Mouse (Mus musculus) left cerebral cortex, postnatal 14 days (tissue): Measurements from ENCODE around the gene Unk. TPM values are rescaled to one million over a fixed set of nuclear protein-coding genes. Genes with fewer than 3 reads are reported as not detected.
"Not testable (repeated sequence)": the region's sequence is repeated elsewhere in the genome, so short reads cannot be mapped to it uniquely, and the experiment has no call there.

Experiments used
- DNase-seq, 2 experiments: peaks; one replicate each; pipeline ENCODE4 v3.0.0; 2021 to 2022; ENCODE audit warnings: low spot score in 2 of 2, mixed read lengths in 1 of 2
- intact Hi-C: fragments of 180-260 bp; cut with DNase I; formaldehyde crosslinking; loops from one replicate; pipeline ENCODE4 v1.15.1; 2025
- total RNA-seq, 2 experiments: library from RNA; stranded (reverse); gene quantifications; 2 replicates each; pipeline ENCODE4 v1.2.3; 2021

The Unk gene
- total RNA-seq, 2 experiments from 2014 or later = 23.8 to 25.5 TPM

DNA sequence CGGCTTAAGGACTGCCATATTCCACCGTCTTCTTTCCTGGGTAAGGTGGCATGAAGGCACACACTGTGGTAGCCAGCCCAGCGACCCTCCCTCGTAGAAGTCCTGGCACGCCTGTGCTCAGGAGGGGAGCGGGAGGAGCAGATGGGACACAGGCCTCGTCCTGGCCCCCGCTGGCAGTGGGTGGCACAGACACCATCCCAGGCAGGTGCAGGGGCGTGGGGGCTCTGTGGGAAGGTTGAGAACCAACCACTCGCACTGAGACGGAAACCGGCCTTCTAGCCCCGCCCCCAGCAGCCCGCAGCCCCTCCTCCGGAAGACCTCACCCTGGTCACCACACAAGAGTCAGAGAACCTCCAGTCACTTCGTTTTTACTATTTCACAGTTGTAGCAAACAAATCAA is 48.1 kb downstream of the Unk start:
- intact Hi-C loops = no loop called here
- no peak for DNase-seq

DNA sequence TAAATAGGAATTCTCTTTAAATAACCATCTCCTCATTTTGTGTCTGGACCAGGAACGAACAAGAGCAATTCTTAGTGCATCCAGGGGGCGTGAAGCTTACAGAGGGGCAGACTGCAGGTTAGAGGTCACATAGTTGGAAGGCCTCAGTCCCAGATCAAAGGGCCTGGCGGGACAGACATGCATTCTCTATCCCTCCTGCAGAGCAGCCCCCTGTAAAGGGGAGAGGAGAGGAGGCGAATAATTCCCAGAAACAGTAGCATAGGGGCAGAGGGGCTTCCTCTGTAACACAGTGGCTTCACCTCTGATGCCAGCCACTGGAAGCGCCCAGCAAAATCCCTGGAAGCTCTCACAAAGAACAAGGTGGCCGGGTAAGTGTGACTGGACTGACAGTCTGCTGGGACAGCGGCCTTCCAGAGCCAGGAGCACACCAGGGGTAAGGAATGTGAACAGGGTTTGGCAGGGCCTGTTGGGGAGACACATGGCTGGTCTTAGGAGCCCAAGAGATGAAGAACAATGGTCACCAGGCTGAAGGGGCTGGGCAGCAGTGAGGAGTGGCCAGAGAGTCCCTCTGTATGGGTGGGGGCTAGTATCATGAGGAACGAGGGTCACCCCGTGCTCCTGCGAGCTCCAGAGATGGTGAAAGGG is 48.7 kb downstream of the Unk start:
- no peak for DNase-seq
- intact Hi-C loops = no loop called here

DNA sequence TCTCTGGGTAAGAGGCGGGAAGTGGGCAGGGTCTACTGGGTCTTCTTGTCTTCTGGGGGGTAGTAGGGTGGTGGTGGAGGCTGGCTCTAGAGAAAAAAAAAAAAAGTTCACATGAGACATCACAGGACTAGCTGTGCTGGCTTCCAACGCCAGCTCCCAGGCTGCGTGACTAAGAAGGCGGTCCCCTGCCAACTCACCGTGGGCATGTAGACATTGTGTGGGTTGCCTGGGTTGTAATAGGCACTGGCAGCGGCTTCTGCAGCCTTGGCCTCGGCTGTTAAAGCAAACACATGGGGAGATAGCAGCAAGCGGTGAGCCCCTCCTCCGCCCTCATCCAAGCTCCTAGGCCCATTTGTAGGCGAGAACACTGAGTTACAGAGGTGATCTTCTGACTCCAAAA is 49.4 kb downstream of the Unk start:
- intact Hi-C loops = no loop called here
- peak; percentile 65 to 78 for DNase-seq

DNA sequence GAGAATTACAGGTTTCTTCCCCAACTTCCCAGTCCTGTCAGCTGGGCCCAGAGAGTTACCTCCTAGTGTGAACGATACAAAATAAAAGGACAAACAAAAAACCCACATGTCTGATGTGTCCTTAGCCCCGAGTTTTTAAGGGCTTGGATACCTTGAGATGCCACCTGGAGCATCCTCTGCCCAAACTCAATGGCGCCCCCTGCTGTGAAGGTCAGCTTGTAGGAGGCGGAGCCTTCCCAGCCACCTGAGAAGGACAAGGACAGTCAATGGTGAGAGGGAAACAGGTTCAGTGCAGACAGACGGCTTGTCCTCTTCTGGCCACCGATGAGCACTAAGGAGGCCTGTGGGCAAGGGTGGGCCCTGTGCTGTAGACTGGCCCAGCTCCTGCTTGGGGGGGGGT is 51.0 kb downstream of the Unk start:
- intact Hi-C loops = loop anchor here (5.0 kb wide), 1 partner anchor 64 kb away; no protein-coding TSS in a partner anchor
- no peak for DNase-seq

DNA sequence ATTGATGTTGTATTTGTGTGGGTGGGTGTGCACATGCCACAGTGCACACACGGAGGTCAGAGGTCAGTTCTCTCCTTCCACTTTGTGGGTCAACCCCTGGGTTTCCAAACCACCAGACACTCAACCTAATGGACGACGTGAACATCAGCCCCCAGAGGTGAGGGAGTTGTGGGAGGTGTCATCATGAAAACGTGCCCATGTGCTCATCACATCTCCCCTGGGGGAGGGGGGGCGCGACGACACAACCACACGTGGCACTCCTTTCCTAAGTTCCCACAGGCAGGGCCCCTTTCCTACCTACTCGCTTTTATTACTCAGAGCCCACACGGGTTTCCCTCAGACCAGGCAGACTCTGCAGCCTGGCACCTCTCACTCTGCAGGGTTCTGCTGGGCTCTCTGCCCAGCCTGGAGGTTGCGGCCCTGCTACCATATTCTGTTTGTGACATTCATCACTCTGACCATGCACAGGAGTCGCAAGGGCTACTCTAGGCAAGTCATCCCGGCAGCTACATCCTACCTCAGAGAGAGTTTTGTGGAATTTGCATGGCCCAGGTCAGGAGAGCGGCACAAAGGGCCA is 53.1 kb downstream of the Unk start:
- intact Hi-C loops = loop anchor here (5.0 kb wide), 1 partner anchor 66 kb away; no protein-coding TSS in a partner anchor

DNA sequence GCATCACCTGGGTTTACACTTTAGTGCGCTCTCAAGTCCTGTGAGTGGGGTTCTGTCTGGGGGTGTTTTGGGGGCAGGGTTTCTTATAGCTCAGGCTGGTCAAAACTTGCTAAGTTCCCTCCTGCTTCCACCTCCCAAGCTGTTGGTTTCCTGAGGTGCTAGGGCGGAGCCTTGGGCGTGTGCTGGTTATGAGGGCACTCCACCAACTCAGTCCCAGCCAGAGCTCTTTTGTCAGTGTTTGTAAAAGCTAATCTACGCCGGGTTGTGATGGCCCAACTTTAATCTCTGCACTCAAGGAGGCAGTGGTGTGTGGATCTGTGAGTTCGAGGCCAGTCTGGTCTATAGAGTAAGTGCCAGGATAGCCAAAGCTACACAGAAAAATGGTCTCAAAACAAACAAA is 54.0 kb downstream of the Unk start:
- intact Hi-C loops = loop anchor here (5.0 kb wide), 1 partner anchor 67 kb away; no protein-coding TSS in a partner anchor
- no peak for DNase-seq

More for the DNA sequence above, 53.1 kb downstream of the Unk start:
- no peak for DNase-seq

DNA sequence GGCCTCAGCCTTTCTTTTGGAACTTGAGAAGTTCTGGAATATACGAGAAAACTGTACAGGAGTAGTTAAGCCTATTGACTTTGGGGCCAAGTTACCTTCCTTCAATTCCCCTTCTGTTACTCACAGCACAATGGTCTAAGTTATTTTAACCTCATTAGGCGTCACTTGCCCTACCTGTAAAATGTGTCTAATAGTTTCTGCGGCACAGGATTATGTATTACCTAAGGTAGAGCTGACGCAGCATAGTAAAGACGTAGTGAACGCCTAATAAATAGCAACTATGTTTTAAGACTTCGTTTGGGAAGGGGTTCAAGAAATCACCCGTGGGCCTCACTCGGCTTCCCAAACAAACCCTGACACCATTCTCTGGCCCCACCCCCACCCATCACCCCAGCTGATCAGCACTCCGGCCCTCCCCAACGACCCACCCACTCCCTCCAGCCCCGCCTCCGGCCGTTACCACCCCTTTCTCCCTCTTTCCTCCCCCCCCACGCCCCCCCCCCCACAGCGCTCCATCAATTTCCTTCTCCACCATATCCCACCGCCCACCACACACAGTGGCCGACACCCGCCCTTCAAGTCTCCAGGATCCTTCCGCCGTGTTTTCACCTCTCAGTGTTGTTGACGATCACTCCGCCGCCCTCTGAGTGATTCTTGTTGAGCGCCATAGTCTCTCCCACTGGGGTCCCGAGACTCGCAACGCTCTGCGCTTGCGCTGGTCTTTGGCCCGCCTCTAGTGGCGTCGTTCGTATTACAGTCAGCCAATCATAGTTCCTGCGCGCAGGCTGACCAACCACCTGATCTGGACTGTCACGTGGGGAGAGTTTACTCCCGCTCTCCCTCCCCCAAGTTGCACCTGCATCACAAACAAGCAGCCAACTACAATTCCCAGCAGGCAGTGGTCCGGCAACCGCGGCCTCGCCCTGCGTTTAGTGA is 56.4 kb downstream of the Unk start, which contains the start of gene Wbp2:
TSS of gene Wbp2 (minus strand) at position 738 of the 936 bp plus-strand sequence.
- peak; percentile 98 to 100 for DNase-seq
- intact Hi-C loops = loop anchor here (1.0 to 5.0 kb wide), 2 partner anchors 44 to 54 kb away; partner anchors contain the start of gene Unk

DNA sequence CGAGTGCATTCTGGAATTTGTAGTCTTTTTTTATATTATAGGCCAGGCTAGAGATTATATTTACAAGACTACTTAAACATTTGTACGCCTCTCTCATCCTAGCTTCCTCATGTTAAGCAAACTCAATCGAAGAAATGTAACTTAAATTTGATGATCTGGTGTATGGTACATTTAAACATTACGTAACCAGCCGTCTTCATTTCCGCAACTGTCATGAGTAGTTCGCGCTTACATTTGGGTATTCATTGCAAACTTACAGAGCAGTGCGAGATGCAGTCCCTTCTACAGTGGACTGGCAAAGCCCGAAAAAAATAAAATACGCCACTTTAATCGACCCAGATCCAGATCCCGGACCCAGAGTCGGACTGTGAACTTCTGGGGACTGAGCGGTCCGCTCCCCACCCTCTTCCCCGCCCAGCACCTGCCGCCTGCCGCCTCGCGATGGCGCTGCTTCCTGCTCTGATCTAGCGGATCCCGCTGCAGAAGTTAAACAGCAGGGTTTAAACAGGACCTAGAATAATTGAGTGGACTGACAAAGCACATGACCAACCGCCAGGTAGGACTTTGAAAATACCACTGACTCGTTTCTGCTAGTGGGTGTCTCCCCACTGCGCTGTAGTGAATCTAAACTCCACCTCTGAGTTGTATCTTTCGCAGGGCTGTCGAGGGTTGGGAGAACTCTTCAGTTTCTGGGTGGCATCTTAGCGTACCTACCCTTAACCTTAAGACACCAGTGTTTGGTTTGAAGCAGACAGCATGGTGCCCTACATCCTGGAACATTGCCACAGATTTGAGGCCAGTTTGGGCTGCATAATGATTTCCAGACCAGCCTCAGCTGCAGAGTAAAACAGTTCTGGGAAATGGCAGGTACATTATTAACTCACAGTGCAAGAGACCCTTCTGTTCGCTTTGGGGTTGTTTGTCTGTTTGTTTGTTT is 57.3 kb downstream of the Unk start:
- intact Hi-C loops = loop anchor here (1.0 to 5.0 kb wide), 2 partner anchors 43 to 55 kb away; partner anchors contain the start of gene Unk
- peak; percentile 77 to 85 for DNase-seq

DNA sequence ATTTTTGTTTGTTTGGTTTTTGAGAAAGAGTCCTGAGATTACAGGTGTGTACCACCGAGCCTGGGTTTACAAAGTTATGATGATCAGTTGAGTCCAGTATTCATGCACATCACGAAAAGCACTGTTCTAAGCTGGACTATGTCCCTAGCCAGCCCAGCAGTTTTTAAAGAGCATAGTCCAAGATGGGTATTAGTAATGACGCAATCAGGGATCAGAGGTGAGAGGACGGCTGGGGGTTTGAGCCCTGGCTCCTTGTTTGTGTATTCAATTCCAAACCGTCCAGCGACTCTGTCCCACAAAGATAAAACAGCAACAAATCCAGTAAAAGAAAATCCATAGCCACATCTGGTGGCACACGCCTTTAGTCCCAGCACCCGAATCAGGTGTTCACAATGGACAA is 58.1 kb downstream of the Unk start:
- no peak for DNase-seq
- intact Hi-C loops = loop anchor here (5.0 kb wide), 1 partner anchor 56 kb away; the partner anchor contains the start of gene Unk

DNA sequence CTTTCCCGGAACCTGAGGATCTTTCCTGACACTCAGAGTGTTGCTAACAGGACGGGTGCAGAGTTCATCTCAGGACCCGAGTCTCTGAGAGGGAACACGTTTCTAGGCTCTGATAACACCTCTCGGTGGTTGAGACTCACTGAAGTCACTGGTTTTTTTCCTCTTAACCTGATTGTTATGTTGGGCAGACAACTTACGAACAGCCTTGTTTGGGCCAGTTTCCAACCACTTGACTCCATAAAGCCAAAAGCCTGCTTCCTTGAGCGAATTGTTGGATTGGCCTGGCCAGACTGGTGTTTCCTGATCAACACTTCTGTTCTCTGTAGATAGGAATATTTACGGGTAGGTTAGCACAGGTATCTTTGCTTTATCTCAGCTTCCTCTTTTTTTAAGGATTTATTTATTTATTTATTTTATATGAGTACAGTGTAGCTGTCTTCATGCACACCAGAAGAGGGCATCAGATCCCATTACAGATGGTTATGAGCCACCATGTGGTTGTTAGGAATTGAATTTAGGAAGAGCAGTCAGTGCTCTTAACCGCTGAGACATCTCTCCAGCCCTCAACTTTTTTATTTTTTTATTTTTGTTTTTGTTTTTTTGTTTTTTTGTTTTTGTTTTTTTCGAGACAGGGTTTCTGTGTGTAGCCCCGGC is 58.7 kb downstream of the Unk start:
- intact Hi-C loops = loop anchor here (5.0 kb wide), 1 partner anchor 57 kb away; the partner anchor contains the start of gene Unk
- no peak for DNase-seq

DNA sequence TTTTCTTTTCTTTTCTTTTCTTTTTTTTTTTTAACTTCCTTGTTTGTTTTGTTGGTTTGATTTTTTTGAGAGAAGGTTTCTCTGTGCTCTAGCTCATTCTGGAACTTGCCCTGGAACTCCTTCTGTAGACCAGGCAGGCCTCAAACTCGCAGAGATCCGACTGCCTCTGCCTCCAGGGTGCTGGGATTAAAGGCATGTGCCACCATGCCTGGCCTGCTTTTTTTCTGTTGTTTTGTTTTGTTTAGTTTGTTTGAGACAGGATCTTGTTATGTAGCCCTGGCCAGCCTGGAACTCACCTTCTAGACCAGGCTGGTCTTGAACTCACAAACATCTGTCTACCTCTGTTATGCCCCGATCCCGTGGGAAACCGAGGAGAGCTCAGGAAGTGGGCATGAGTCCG is 59.4 kb downstream of the Unk start:
- no peak for DNase-seq
- intact Hi-C loops = loop anchor here (5.0 kb wide), 1 partner anchor 57 kb away; the partner anchor contains the start of gene Unk

DNA sequence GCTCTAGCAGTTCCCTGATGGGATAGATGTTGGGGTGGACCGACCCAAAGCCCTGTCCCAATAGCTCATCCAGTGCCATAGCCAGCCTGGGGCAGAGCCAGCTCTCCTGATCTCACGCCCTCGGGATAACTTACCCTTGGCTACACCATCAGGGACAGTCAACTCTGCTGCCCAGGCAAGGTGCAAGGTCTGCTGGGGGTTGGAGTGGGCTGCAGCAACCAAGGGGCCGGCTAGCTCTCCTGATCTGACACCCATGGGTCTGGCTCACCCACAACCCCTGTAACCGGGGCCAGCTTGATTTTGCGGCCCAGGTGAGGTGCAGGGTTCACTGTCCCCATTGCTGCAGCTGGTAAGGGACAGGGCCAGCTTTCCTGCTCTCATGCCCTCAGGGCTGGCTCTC is 61.5 kb downstream of the Unk start:
- DNase-seq = no peak
- intact Hi-C loops = no loop called here

DNA sequence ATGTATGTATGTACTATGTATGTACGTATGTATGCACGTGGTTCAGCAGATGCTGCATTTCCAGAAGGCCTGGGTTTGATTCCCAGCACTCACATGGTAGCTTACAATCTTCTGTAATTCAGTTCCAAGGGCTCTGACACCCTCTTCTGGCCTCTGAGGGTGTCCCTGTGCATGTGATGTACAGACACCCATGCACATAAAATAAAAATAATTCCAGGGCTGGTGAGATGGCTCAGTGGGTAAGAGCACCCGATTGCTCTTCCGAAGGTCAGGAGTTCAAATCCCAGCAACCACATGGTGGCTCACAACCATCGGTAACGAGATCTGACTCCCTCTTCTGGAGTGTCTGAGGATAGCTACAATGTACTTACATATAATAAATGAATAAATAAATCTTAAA is 62.8 kb downstream of the Unk start:
- intact Hi-C loops, DNase-seq: not testable (repeated sequence)

DNA sequence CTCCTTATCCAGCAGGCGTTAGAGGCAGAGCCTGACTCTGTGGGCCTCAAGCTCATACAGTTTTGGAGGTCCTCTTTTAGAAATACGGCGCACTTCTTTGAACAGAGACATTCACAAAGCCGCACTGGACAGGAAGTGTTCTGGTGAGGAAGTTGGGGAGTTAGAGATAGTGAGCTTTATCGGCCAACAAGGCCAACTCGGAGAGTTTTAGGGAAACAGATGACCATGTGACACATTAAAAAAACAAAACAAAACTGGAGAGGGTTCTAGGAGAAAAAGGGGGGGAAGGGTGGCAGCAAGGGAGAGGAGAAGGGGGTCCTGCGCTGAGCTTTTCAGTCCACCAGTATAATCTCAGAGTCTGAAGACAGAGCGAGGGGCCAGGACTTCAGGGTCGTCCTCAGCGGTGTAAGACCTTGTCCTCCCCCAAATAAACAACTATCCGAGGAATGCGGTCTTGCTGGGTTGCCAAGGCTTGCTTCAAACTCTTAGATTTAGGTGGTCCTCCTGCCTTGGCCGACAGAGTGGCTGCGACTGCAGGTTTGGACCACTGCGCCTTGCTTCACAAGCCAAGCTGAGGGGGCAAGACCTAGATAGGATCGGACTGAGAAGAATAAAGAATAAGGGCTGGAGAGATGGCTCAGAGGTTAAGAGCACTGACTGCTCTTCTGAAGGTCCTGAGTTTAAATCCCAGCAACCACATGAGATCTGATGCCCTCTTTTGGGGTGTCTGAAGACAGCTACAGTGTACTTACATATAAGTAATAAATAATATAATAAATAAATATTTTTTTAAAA is 63.8 kb downstream of the Unk start:
- DNase-seq = no peak
- intact Hi-C loops = no loop called here

DNA sequence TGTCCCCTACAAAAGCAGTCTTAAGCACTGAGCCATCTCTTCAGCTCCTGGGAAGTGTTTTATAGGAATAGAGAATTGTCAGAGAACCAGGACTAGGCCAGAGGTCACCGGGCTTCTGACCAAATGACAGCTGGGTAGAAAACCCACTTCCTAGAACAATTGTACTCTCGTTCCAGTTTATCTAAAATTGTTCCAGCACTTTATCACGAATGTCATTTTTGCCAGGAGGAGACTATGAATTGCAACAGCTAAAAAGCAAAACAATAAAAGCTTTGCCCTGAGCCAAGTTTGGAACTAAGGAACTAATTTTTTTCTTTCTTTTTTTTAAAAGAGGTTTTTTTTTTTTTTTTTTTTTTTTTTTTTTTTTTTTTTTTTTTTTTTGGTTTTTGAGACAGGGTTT is 65.5 kb downstream of the Unk start:
- intact Hi-C loops = no loop called here
- no peak for DNase-seq

DNA sequence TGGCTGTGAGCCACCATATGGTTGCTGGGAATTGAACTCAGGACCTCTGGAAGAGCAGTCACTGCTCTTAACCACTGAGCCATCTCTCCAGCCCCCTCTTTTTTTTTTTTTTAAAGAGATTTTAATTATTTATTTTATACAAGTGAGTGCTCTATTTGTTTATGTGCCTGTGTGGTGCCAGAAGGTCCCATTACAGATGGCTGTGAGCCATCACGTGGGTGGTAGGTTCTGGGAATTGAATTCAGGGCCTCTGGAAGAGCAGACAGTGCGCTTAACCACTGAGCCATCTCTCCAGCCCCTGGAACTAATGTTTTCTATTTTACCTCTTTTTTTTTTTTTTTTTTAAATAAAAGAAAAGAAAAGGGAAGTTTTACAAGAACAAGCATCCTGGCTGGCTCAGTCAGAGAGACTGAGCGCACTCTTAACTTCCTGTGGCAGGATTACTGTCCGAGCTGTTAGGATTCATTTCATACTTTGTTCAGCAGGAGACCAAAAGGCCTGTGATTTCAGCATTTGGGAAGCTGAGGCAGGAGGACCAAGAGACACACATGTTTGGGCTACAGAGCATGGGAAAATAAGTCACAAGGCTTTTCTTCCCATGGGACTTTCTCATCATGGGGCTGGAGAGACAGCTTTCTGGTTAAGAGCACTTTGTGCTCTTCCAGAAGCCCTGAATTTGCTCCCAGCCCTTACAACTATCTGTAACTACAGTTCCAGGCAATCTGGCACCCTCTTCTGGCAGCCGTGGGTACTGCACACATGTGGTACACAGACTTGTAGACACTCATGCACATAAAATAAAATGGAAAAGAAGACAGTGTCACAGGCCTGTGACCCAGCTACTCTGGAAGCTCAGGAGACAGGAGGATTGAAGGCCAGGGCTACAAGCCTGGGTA is 66.3 kb downstream of the Unk start:
- no peak for DNase-seq

More for the DNA sequence above, 66.3 kb downstream of the Unk start:
- intact Hi-C loops = no loop called here
